Mouse (Mus musculus) hindbrain, embryonic 15.5 days (tissue): ENCODE measurements around the gene Prcc. TPM values are rescaled to one million over a fixed set of nuclear protein-coding genes. Genes with fewer than 3 reads are reported as not detected.
"Not testable (repeated sequence)": the region's sequence is repeated elsewhere in the genome, so short reads cannot be mapped to it uniquely, and the experiment has no call there.

Experiments
- ATAC-seq: fragments of 200-750 bp; cut with Nextera tagmentation; 2 replicates; pipeline ENCODE4 v1.8.0; 2017; ENCODE audit warnings: low read depth, moderate number of reproducible peaks, moderate TSS enrichment; ENCODE audit not compliant: low FRiP score
- H3K27ac ChIP-seq: fragments of 300-500 bp; sonication (generic); replicated peaks from 2 replicates; pipeline ENCODE4 v1.5.1; 2015; ENCODE audit warnings: mild to moderate bottlenecking, inconsistent platforms
- H3K27me3 ChIP-seq: fragments of 300-500 bp; sonication (generic); 2 replicates; pipeline ENCODE4 v1.6.1; 2015; ENCODE audit warnings: control low read depth, inconsistent platforms
- H3K36me3 ChIP-seq: fragments of 300-500 bp; sonication (generic); 2 replicates; pipeline ENCODE4 v1.6.1; 2015; ENCODE audit warnings: control low read depth, inconsistent platforms
- H3K4me1 ChIP-seq: fragments of 300-500 bp; sonication (generic); replicated peaks from 2 replicates; pipeline ENCODE4 v1.6.1; 2015; ENCODE audit warnings: control low read depth, inconsistent platforms
- H3K4me2 ChIP-seq: fragments of 300-500 bp; sonication (generic); 2 replicates; pipeline ENCODE4 v1.6.1; 2015; ENCODE audit warnings: moderate library complexity, mild to moderate bottlenecking, inconsistent platforms
- H3K4me3 ChIP-seq: fragments of 300-500 bp; sonication (generic); 2 replicates; pipeline ENCODE4 v1.5.1; 2015; ENCODE audit warnings: mild to moderate bottlenecking, inconsistent platforms
- H3K9ac ChIP-seq: fragments of 300-500 bp; sonication (generic); 2 replicates; pipeline ENCODE4 v1.6.1; 2015; ENCODE audit warnings: inconsistent platforms
- H3K9me3 ChIP-seq: fragments of 300-500 bp; sonication (generic); 2 replicates; pipeline ENCODE4 v1.6.1; 2016; ENCODE audit warnings: control low read depth, inconsistent platforms
- WGBS: fragments of 180-500 bp; shearing (Covaris S2); methylation state at CpG from one replicate; pipeline ENCODE4 v1.1.7; 2015; 5-methylcytosine and 5-hydroxymethylcytosine counted together
- polyA plus RNA-seq: library from polyadenylated mRNA; unstranded; fragments of >200 nt; fragmentation: Nextera tagmentation; extraction: Ambion mirVana; gene quantifications from 2 replicates; pipeline ENCODE4 v1.2.1, GENCODE M21; 2015

The Prcc gene
- polyA plus RNA-seq, 1 experiment from 2014 or later: 18.5 TPM

DNA sequence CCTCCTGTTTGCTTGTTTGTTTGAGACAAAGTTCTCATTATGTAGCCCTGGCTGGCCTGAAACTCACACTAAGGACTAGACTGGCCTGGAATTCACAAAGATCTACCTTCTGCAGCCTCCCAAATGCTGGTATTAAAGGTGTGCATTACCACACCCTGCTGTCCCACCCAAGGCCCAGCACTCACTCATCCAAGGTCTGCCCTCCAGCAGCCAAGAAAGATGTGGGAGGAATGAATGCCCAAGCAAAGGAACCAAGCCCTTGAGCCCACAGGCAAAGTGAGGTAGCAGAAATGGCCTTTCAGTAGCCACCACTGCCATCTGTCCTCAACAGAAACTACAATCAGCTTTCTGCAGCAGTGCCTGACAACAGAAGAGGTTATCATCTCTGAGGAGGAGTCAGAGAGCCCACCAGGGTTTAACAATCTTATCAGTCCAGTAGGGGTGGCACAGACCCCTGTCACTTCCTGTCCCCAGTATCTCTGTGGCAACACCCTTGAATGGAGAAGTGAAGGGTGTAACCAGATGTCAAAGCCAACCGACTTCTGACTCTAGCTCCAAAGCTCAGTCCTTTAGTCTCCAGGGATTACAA lies 15.7 kb upstream of the Prcc start:
- no peak for ATAC-seq
- no peak overlapping the region for H3K9ac ChIP-seq
- H3K4me3 ChIP-seq: no peak overlapping the region
- no peak overlapping the region for H3K27ac ChIP-seq
- WGBS: 60% methylated on average over 1 of the region's 1 CpGs
- H3K4me2 ChIP-seq: no peak overlapping the region
- H3K4me1 ChIP-seq: no peaks in the 10 kb centered on the region
- H3K36me3 ChIP-seq: no peaks in the 10 kb centered on the region
- H3K27me3 ChIP-seq: no peaks in the 10 kb centered on the region
- H3K9me3 ChIP-seq: no peaks in the 10 kb centered on the region

DNA sequence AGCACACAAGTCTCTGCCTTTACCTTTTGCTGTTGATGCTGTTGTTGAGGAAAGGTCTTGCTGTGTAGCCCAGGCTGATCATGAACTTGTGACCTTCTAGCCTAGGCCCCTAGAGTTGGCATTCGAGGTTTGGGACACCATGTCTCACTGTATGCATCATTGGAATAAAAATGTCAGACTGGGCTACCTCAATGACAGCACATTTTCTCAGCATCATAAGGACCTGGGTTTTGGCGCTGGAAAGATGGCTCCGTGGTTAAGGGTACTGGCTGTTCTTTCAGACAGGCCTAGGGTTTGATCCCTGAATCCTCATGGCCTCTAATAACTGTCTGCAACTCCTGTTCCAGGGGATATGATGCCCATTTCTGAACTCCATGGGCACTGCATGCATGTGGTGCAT lies 14.4 kb upstream of the Prcc start:
- Histone ChIP-seq H3K4me1 (no peaks in the 10 kb centered on the region), H3K27ac (no peak overlapping the region), H3K9me3 (no peaks in the 10 kb centered on the region), H3K27me3 (no peaks in the 10 kb centered on the region), H3K4me2 (no peak overlapping the region), H3K36me3 (no peaks in the 10 kb centered on the region), H3K4me3 (no peak overlapping the region), H3K9ac (no peak overlapping the region)
- 81% methylated on average over 3 of the region's 3 CpGs for WGBS
- ATAC-seq: no peak

DNA sequence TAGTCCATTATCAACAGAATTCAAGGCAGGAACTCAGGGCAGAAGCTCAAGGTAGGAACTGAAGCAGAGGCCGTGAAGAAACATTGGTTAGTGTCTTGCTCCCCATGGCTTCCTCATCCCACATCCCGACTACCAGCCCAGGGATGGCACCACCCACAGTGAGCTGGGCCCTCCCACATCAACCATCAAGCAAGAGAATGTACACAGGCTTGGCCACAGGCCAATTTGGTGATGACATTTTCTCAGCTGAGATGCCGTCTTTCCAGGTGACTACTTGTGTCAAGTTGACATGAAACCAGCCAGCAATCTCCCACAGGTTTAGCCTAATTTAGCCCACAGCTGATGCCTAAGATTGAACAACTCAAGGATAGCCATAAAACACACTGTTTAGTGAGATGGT lies 13.9 kb upstream of the Prcc start:
- no peak for ATAC-seq
- WGBS: 69% methylated on average over 3 of the region's 3 CpGs
- H3K9ac ChIP-seq: no peak overlapping the region
- no peaks in the 10 kb centered on the region for H3K27me3 ChIP-seq
- H3K4me3 ChIP-seq: no peak overlapping the region
- no peaks in the 10 kb centered on the region for H3K9me3 ChIP-seq
- no peak overlapping the region for H3K27ac ChIP-seq
- no peaks in the 10 kb centered on the region for H3K4me1 ChIP-seq
- H3K36me3 ChIP-seq: no peaks in the 10 kb centered on the region
- no peak overlapping the region for H3K4me2 ChIP-seq

DNA sequence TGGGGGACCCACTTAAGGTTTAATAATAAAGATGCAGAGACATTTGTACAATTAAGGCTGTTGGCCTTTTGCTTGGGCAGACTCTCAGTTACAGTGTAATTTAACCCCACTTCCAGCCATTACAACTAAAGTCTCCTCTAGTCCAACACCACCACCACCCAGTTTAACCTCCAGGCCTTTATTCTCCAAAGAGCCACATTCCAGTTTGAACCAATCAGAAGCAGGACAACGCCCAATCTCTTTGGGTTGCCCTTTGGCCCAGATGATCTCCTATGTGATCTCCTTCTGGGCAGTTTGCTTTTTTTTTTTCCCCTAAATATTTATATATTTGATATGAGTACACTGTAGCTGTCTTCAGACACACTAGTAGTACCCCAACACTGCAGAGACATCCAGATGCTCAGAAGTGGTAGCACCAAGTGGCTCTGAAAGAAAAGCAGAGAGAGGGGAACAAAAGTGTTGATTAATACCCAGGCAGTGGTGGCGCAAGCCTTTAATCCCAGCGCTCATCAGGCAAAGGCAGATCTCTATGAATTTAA lies 8.0 kb upstream of the Prcc start:
- ATAC-seq: no peak
- WGBS: 81% methylated on average over 3 of the region's 3 CpGs
- Histone ChIP-seq H3K4me1 (no peaks in the 10 kb centered on the region), H3K27ac (no peak overlapping the region), H3K4me3 (no peak overlapping the region), H3K27me3 (no peaks in the 10 kb centered on the region), H3K9ac (no peak overlapping the region), H3K36me3 (no peaks in the 10 kb centered on the region), H3K9me3 (no peaks in the 10 kb centered on the region), H3K4me2 (no peak overlapping the region)

DNA sequence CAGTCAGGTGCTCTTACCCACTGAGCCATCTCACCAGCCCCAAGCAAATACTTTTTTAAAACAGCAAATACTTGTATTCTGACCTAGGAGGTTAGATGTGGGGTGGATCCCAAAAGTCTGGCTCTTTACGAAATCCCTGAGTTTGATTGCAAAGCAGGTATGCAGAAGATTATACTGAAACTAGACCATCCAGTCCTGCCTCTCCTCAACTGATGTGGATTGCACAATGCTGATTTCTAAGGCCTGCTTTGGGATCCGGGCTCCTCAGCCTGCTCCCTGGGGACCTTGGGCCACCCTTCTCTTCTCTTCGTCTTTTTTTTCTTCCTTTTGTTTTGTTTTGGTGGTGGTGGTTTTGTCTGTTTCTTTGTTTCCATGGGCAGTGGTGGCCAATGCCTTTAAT lies 6.1 kb upstream of the Prcc start:
- WGBS: 56% methylated on average over 3 of the region's 3 CpGs
- H3K4me2 ChIP-seq: no peak overlapping the region
- H3K9me3 ChIP-seq: no peaks in the 10 kb centered on the region
- no peaks in the 10 kb centered on the region for H3K27me3 ChIP-seq
- no peak overlapping the region for H3K27ac ChIP-seq
- no peak for ATAC-seq
- no peaks in the 10 kb centered on the region for H3K36me3 ChIP-seq
- no peak overlapping the region for H3K4me3 ChIP-seq
- H3K4me1 ChIP-seq: no peaks in the 10 kb centered on the region; the same call in 1 of the 2 replicates
- no peak overlapping the region for H3K9ac ChIP-seq

DNA sequence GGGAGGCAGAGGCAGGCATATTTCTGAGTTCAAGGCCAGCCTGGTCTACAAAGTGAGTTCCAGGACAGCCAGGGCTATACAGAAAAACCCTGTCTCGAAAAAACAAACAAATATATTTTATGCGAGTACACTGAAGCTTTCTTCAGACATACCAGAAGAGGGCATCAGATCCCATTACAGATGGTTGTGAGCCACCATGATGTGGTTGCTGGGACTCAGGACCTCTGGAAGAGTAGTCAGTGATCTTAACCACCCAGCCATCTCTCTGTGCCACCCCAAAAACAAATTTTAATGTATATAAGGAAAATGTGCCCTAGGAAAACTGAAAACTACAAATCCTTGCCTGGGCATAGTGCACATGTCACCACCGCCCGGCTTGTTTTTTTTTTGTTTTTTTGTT lies 2.0 kb upstream of the Prcc start:
- not testable (repeated sequence) for H3K9me3 ChIP-seq, H3K4me3 ChIP-seq, ATAC-seq, H3K27me3 ChIP-seq, H3K4me2 ChIP-seq, H3K27ac ChIP-seq, H3K9ac ChIP-seq, H3K36me3 ChIP-seq
- H3K4me1 ChIP-seq: peaks cover 24% of the 10 kb centered on the region
- WGBS: 84% methylated on average over 4 of the region's 4 CpGs

DNA sequence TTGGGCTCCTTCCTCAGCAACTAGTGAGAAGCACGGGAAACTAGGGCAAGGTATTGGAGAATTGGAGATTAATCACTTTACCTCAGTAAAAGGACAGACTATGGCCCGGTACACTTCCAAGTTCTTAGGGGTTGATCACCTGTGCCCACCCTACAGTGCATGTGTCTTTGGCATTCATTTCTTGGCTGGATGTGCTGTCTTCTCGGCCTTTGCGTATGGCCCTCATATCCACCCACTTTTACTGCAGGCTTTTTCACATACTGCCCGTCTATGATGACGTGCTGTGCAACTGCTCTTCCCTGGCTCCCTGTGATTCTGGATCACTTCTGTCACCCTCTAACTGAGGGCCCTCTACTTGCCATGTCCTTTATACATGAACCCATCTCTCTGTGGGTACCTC lies 1.0 kb upstream of the Prcc start:
- ATAC-seq: no peak
- Histone ChIP-seq H3K9ac (no peak overlapping the region), H3K9me3 (no peaks in the 10 kb centered on the region), H3K4me1 (peaks cover 26% of the 10 kb centered on the region), H3K4me3 (peak overlapping the region; percentile 99), H3K27ac (no peak overlapping the region), H3K27me3 (no peaks in the 10 kb centered on the region), H3K4me2 (peak overlapping the region; percentile 96), H3K36me3 (no peaks in the 10 kb centered on the region)
- 86% methylated on average over 6 of the region's 6 CpGs for WGBS

DNA sequence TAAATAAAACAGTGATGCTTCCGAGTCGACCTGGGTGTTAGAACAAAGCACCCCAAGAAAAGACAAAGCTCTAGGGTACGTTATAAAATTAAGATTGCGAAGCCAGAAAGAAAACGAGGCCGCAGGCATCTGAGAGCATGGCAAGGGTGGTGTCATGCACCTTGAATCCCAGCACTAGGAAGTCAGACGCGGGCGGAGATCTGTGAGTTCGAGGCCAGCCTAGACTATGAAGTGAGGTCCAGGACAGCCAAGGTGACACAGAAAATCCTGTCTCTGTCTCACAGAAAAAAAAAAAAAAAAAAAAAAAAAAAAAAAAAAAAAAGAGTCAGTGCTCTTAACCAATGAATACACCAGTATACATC lies 577 bp upstream of the Prcc start:
- Histone ChIP-seq H3K4me1 (peaks cover 26% of the 10 kb centered on the region), H3K27ac (peak overlapping the region; percentile 52; the same call in 1 of the 2 replicates), H3K9ac (peak overlapping the region; percentile 52), H3K9me3 (no peaks in the 10 kb centered on the region), H3K4me2 (peak overlapping the region; percentile 96), H3K36me3 (no peaks in the 10 kb centered on the region), H3K4me3 (peak overlapping the region; percentile 99), H3K27me3 (no peaks in the 10 kb centered on the region)
- WGBS: 6% methylated on average over 10 of the region's 10 CpGs
- no peak; the same call in 1 of the 2 replicates for ATAC-seq

DNA sequence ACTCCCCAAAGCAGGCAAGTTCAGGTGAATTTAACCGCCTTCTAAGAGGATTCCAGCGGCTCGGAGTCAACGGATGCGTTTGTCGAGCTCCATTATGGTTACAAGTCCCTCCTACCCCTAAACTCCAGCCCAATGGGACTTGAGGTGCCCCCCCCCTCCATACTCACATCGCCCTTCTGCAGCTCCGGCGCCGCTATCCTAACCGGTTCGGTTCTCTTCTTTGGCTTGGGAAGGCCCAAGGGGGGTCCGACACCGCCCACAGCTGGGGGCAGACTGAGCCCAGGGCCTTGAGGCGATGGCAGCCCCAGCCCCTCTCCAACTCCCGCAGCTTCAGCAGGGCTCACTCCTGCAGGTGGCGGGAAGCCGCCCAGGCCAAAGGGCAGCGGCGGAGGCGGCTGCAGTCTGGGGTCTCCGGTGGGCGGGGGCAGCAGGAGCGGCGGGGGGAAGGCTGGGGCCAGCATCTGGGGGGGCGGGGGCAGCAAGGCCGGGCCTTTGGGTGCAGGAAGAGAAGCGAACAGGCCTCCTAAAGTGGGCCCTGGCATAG lies 628 bp downstream of the Prcc start:
- H3K4me1 ChIP-seq: peaks cover 26% of the 10 kb centered on the region
- 0% methylated on average over 20 of the region's 28 CpGs for WGBS
- peak overlapping the region; percentile 96 for H3K4me2 ChIP-seq
- H3K36me3 ChIP-seq: no peaks in the 10 kb centered on the region
- peak; percentile 9; the same call in 1 of the 2 replicates for ATAC-seq
- H3K9me3 ChIP-seq: no peaks in the 10 kb centered on the region
- peak overlapping the region; percentile 83 for H3K9ac ChIP-seq
- H3K27me3 ChIP-seq: no peaks in the 10 kb centered on the region
- H3K4me3 ChIP-seq: peak overlapping the region; percentile 99
- H3K27ac ChIP-seq: peak overlapping the region; percentile 89

DNA sequence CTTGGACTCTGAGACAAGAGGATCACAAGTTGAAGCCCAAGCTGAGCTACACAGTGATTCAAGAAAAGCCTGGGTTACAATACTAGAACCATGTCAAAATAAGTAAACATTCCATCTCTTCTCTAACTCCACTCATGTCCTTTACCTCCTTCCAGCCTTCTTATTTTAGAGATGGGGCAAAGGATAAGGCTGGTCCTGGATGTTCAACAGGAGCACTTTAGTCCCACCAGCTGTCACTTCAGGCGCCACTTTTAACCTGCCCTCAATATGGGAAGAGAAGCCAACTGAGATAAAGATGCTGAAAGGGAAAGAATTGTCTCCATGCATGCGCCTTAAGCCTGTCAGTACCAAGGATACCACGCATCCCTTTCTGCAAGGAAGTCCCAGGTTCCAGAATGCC lies 1.1 kb downstream of the Prcc start:
- Histone ChIP-seq H3K27me3 (no peaks in the 10 kb centered on the region), H3K9ac (peak overlapping the region; percentile 83), H3K4me2 (peak overlapping the region; percentile 96), H3K4me1 (peaks cover 26% of the 10 kb centered on the region), H3K9me3 (no peaks in the 10 kb centered on the region), H3K27ac (peak overlapping the region; percentile 89; the same call in 1 of the 2 replicates), H3K36me3 (no peaks in the 10 kb centered on the region), H3K4me3 (peak overlapping the region; percentile 99)
- 0% methylated on average over 3 of the region's 3 CpGs for WGBS
- no peak for ATAC-seq

DNA sequence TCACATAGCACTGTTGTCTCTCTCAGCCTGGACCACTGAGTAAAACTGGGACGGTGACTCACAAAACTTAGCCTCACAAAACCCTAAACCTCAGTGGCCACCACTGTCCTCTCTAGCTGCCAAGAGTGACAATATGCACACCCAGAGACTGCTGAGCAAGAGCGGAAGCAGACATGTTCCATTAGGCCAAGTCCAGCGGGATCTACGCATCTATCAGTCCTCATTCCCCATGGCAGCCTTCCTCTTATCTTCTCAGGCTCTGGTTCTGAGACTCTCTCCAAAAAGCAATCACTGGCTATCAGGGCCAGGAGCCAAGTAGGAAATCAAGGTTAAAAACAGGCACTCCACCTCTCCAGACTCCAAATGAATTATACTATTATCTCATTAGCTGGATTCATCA lies 7.7 kb downstream of the Prcc start:
- Histone ChIP-seq H3K9ac (no peak overlapping the region), H3K4me3 (no peak overlapping the region), H3K4me2 (no peak overlapping the region), H3K36me3 (no peaks in the 10 kb centered on the region), H3K4me1 (peaks cover 4% of the 10 kb centered on the region), H3K27ac (no peak overlapping the region), H3K27me3 (no peaks in the 10 kb centered on the region), H3K9me3 (no peaks in the 10 kb centered on the region)
- WGBS: 87% methylated on average over 4 of the region's 4 CpGs
- ATAC-seq: no peak

DNA sequence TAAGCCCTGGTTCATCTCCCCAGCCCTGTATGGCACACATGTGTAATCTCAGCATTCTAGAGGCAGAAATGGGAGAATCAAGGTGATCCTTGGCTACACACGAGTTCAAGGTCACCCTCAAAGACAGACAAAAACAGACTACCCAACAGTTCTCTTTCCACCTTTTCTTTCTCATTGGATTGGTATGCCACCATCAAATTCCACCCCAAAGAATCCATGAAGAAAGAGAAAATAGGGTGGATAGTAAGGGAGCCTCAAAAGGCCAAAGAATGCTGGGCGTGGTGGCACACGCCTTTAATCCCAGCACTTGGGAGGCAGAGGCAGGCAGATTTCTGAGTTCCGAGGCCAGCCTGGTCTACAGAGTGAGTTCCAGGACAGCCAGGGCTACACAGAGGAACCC lies 21.3 kb downstream of the Prcc start:
- ATAC-seq: not testable (repeated sequence)

More for the DNA sequence above, 21.3 kb downstream of the Prcc start:
- H3K9me3 ChIP-seq, H3K9ac ChIP-seq, H3K4me2 ChIP-seq, H3K4me1 ChIP-seq, H3K27me3 ChIP-seq, H3K27ac ChIP-seq, H3K4me3 ChIP-seq: not testable (repeated sequence)
- H3K36me3 ChIP-seq: peaks cover 61% of the 10 kb centered on the region
- 94% methylated on average over 4 of the region's 4 CpGs for WGBS
